Mouse (Mus musculus): Measurements from ENCODE around the gene Nkx6-1.

Nkx6-1 gene

DNA sequence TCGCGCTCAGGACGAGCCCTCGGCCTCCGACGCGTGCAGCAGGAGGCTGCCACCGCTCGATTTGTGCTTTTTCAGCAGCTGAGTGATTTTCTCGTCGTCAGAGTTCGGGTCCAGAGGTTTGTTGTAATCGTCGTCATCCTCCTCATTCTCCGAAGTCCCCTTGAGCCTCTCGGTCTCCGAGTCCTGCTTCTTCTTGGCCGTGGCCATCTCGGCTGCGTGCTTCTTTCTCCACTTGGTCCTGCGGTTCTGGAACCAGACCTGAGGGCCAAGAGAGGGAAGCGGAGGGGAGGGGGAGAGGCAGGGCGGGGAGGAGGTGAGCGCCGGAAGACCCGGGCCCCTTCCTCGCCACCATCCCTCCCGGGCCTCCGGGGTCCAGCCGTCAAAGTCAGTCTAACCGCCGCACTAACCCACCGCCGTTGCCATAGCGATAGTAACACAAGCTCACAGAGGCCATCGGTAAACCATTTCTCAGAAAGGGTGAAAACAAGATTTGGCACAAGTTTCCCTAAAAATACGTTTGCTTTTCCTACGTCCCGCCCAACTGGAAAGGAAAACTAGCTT lies 5.3 kb downstream of the Nkx6-1 start:
- no peak for DNase-seq (ENCODE audit: low read depth, low spot score)

DNA sequence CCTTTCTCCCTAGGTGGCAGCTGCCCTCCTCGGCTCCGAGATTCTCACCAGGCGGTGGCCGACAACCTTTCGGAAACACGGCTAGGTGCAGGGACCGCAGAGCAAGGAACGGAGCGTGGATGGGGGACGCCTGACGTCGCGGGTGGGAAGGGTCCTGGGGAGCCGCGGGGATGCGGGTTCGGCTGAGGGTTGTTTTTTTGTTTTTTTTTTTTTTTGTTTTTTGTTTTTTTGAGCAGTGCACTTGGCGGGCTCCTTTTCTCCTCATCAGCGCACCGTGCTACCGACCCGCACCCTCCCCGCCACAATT lies 5.9 kb downstream of the Nkx6-1 start:
- DNase-seq (ENCODE audit: low read depth, low spot score), result no peak

GRCm38 (mm10) chr5:101658188-101658983 lies 6.4 kb downstream of the Nkx6-1 start:
- no peak for DNase-seq (ENCODE audit: low read depth, low spot score)

GRCm38 (mm10) chr5:101657698-101658097 lies 7.1 kb downstream of the Nkx6-1 start:
- no peak for DNase-seq (ENCODE audit: low read depth, low spot score)

DNA sequence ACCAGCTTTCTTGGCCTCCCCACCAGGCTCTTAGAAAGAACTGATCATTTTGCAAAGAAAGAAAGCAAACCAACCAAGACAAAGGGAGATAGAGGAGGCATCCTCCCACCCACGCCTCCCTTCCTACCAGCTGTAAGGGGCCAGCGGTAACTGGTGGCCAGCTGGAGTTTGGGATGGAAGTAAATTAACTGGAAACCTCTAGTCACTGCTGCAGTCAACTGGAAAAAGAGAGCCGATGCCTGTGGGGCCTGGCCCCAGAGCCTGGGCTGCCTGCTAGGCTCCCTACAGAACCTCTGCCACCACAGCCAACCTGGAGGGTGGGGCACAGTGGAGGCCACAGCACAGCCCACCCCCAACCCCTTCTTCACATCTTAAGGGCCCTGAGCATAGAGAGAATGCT lies 8.7 kb downstream of the Nkx6-1 start:
- DNase-seq (ENCODE audit: low read depth, low spot score), result no peak

DNA sequence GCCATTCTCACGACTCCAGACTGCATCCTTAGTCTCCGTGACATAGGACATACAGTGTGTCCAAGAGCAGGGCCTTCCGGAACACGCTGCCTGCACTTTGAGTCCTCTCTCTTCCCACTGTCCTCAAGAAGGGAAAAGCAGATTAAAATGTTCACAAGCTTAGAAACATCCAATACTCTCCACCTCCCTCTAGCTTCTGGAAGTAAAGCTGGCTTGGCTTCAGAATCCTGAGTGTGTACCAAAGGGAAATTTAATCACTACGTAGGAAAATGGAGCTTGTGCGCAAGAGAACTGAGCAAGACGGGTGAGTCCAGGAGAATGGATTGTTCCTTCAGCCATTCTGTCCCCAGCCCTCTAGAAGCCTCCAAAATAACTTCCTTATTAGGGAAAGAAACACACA lies 9.4 kb downstream of the Nkx6-1 start:
- no peak for DNase-seq (ENCODE audit: low read depth, low spot score)

DNA sequence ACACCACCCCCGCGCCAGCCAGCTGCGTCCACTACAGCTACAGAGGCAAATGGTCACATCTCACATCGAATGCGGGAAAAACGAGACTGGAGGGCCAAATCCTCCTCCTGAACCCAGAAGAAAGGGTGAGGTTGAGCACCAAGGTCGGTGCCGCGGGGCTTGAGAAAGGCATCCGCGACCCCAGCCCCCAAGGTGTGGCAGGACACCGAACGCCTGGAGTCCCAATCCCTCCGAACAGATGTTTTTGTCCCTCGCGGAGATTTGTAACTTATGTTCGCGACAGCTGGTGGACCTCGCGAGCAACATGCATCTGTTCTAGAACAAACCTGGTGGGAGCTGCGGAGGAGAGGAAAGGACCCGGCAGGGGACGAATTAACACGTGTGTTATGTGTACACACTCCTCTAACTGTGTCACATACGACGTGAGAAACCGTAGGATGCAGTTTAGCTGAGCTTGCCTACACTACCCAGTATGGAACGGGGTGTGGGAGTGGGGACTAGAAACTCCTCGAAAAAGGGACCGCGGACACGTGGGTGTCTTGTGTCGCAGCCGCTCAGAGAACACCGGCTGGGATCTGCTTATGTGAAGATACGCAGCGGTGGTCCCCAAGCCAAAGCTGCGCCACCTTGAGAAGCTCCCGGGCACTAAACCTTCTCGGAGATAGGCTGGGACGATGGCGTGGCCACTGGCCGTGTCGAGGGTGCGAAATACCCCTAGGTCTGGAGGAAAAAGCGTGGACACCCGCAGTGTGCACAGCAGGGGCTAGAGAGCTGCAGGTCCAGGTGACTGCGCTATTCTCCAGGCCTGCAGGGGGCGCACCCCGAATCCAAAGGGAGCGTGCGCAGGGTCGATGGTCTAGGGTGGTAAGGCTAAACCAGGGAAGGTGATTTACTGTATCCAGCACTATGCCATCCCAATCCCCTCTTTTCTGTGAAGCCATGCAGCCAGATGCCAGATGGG lies 16.8 kb downstream of the Nkx6-1 start:
- DNase-seq (ENCODE audit: low read depth, low spot score), result no peak

GRCm38 (mm10) chr5:101646961-101647575 lies 17.7 kb downstream of the Nkx6-1 start:
- DNase-seq (ENCODE audit: low read depth, low spot score), result no peak

DNA sequence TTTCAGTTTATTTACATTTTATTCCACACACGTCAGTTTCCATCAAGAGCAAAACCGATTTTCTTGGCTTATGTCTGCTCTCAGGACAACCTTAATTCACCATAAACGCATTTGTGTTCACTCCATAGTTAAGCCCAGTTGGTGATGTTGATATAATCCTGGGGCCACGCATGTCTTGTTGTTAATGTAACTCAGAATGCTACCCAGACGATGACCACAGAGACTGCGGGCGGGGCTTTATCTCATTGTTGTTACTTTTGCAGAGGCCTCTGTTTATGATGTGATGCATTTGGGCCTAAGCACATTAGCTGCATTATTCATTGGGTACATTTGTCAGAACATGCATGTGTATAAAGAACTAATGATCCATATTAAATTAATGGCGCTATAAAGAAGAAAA lies 19.7 kb downstream of the Nkx6-1 start:
- DNase-seq (ENCODE audit: low read depth, low spot score), result no peak

GRCm38 (mm10) chr5:101638101-101638500 lies 26.7 kb downstream of the Nkx6-1 start:
- DNase-seq (ENCODE audit: low read depth, low spot score), result no peak
